9 mouse cellular contexts compared by ENCODE assay signal in genomic region chrX:70475215-70475765, GRCm38 (mm10). TPM values are rescaled to one million over a fixed set of nuclear protein-coding genes. Genes with fewer than 3 reads are reported as not detected.
DNase-seq lines count a peak whose midpoint lies in the region; ATAC-seq and TF ChIP-seq lines count a peak whose summit lies in the region.
"Had no signal": no experiment of that assay in that cellular context is flagged by ENCODE, and none has a peak within 500 bp of the region (broad histone marks: within the 10 kb centered on the region; RNA-seq: fewer than 3 reads in every experiment).

No protein-coding gene starts in this region.

- H3K27ac ChIP-seq in kidney, embryonic 16.5 days (ENCODE audit: low read length) = no peak overlapping the region
- H3K27ac ChIP-seq in embryonic facial prominence, embryonic 15.5 days (replicated peaks) = no peak overlapping the region
- no peak overlapping the region for H3K27ac ChIP-seq in hindbrain, postnatal 0 days
- no peak overlapping the region for H3K27ac ChIP-seq in midbrain, embryonic 16.5 days (ENCODE audit: low read length)

- H3K4me1 ChIP-seq in kidney, embryonic 16.5 days (ENCODE audit: insufficient read depth, low read length) = no peaks in the 10 kb centered on the region
- no peaks in the 10 kb centered on the region for H3K4me1 ChIP-seq in embryonic facial prominence, embryonic 15.5 days
- H3K4me1 ChIP-seq in hindbrain, postnatal 0 days (ENCODE audit: insufficient read depth, low read length) = peaks cover 3% of the 10 kb centered on the region; the same call in 1 of the 2 replicates
- H3K4me1 ChIP-seq in midbrain, embryonic 16.5 days (ENCODE audit: control insufficient read depth, insufficient read depth, low read length) = peaks cover 10% of the 10 kb centered on the region

- peak overlapping the region; percentile 64 for H3K4me3 ChIP-seq in kidney, embryonic 16.5 days (ENCODE audit: low read length)
- no peak overlapping the region; the same call in 1 of the 2 replicates for H3K4me3 ChIP-seq in embryonic facial prominence, embryonic 15.5 days (replicated peaks)
- no peak overlapping the region for H3K4me3 ChIP-seq in hindbrain, postnatal 0 days (ENCODE audit: low read length)
- peak overlapping the region; percentile 63 for H3K4me3 ChIP-seq in midbrain, embryonic 16.5 days (ENCODE audit: low read depth, low read length)

- H3K9ac ChIP-seq in kidney, embryonic 16.5 days (replicated peaks; ENCODE audit: low read length) = no peak overlapping the region
- no peak overlapping the region for H3K9ac ChIP-seq in embryonic facial prominence, embryonic 15.5 days
- no peak overlapping the region for H3K9ac ChIP-seq in hindbrain, postnatal 0 days (replicated peaks; ENCODE audit: low read length)
- H3K9ac ChIP-seq in midbrain, embryonic 16.5 days (ENCODE audit: low read depth, low read length) = no peak overlapping the region

- no peak for TF ChIP-seq CTCF in hindbrain, postnatal 0 days (IDR thresholded peaks at IDR 0.05; ENCODE audit: low read depth)

- 74% methylated on average over 3 of the region's 3 CpGs for WGBS in kidney, embryonic 16.5 days
- 82% methylated on average over 3 of the region's 3 CpGs for WGBS in embryonic facial prominence, embryonic 15.5 days
- WGBS in hindbrain, postnatal 0 days = 69% methylated on average over 3 of the region's 3 CpGs
- 73% methylated on average over 3 of the region's 3 CpGs for WGBS in midbrain, embryonic 16.5 days

- H3K4me2 ChIP-seq in kidney, embryonic 16.5 days (replicated peaks; ENCODE audit: low read depth, low read length) = peak overlapping the region; percentile 69
- peak overlapping the region; percentile 51; the same call in 1 of the 2 replicates for H3K4me2 ChIP-seq in embryonic facial prominence, embryonic 15.5 days (replicated peaks)
- peak overlapping the region; percentile 61 for H3K4me2 ChIP-seq in hindbrain, postnatal 0 days (ENCODE audit: low read depth, low read length)
- H3K4me2 ChIP-seq in midbrain, embryonic 16.5 days (ENCODE audit: low read length) = peak overlapping the region; percentile 50

- no peaks in the 10 kb centered on the region for H3K36me3 ChIP-seq in kidney, embryonic 16.5 days (ENCODE audit: insufficient read depth, low read length)
- no peaks in the 10 kb centered on the region for H3K36me3 ChIP-seq in embryonic facial prominence, embryonic 15.5 days
- no peaks in the 10 kb centered on the region for H3K36me3 ChIP-seq in hindbrain, postnatal 0 days (ENCODE audit: insufficient read depth, low read length)
- H3K36me3 ChIP-seq in midbrain, embryonic 16.5 days (ENCODE audit: control insufficient read depth, insufficient read depth, low read length) = no peaks in the 10 kb centered on the region

- DNase-seq in kidney, adult 11 months = no peak
- DNase-seq in hindbrain, postnatal 0 days (ENCODE audit: low spot score) = no peak
- DNase-seq in thymus, postnatal 36 days = no peak
- DNase-seq in cerebellum, adult 11 months = no peak
- no peak for DNase-seq in embryo, embryonic 10 days (ENCODE audit: low spot score)
- DNase-seq: adrenal gland, adult 8-10 months had no signal

- peaks cover 5% of the 10 kb centered on the region; the same call in 1 of the 2 replicates for H3K27me3 ChIP-seq in kidney, embryonic 16.5 days (ENCODE audit: insufficient read depth, low read length)
- H3K27me3 ChIP-seq in embryonic facial prominence, embryonic 15.5 days = no peaks in the 10 kb centered on the region
- no peaks in the 10 kb centered on the region for H3K27me3 ChIP-seq in hindbrain, postnatal 0 days (ENCODE audit: insufficient read depth, low read length)
- H3K27me3 ChIP-seq in midbrain, embryonic 16.5 days (ENCODE audit: control insufficient read depth, insufficient read depth, low read depth, low read length) = no peaks in the 10 kb centered on the region

- H3K9me3 ChIP-seq in kidney, embryonic 16.5 days (ENCODE audit: low read length) = no peaks in the 10 kb centered on the region
- no peaks in the 10 kb centered on the region for H3K9me3 ChIP-seq in embryonic facial prominence, embryonic 15.5 days (replicated peaks)
- H3K9me3 ChIP-seq in hindbrain, postnatal 0 days (ENCODE audit: low read length) = no peaks in the 10 kb centered on the region
- no peaks in the 10 kb centered on the region for H3K9me3 ChIP-seq in midbrain, embryonic 16.5 days (replicated peaks; ENCODE audit: control insufficient read depth, low read length, poor library complexity, severe bottlenecking)

- ATAC-seq in kidney, embryonic 16.5 days (ENCODE audit: low FRiP score, low TSS enrichment) = no peak
- ATAC-seq in embryonic facial prominence, embryonic 15.5 days (ENCODE audit: insufficient number of reproducible peaks, low FRiP score, low TSS enrichment, low read depth) = no peak
- ATAC-seq in hindbrain, postnatal 0 days = no peak
- ATAC-seq in midbrain, embryonic 16.5 days = no peak

RNA-seq across cellular contexts. Expression of gene Tmem185a, which starts 1.7 kb away (rescaled TPM):
- 49.4 and 53.3 TPM in 2 replicates for polyA plus RNA-seq in kidney, embryonic 16.5 days (2015; fragmentation: Nextera tagmentation; extraction: Ambion mirVana)
- 42.7 and 49.3 TPM in 2 replicates for polyA plus RNA-seq in embryonic facial prominence, embryonic 15.5 days (2015; fragmentation: Nextera tagmentation; extraction: Ambion mirVana)
- total RNA-seq in hindbrain, postnatal 0 days (2014; rRNA removed) = 29.0 and 33.7 TPM in 2 replicates
- 38.7 and 39.6 TPM in 2 replicates for polyA plus RNA-seq in hindbrain, postnatal 0 days (2015; fragmentation: Nextera tagmentation; extraction: Ambion mirVana)
- 51.1 and 52.2 TPM in 2 replicates for polyA plus RNA-seq in midbrain, embryonic 16.5 days (2015; fragmentation: Nextera tagmentation; extraction: Ambion mirVana)

Comparison
In these comparisons a context has a peak if more than half of its experiments do, and no peak if none do; other contexts are left out.
1. H3K4me3 ChIP-seq: peak in kidney, embryonic 16.5 days (single experiment) and midbrain, embryonic 16.5 days (single experiment); none in embryonic facial prominence, embryonic 15.5 days (single experiment) and hindbrain, postnatal 0 days (single experiment).
2. Peak in every context shown above with its lines, with median percentiles within 50 percentile points of each other: H3K4me2 ChIP-seq.